Mouse (Mus musculus): ENCODE data around the gene Zbed6.

GRCm38 (mm10) chr1:133692195-133692594, 31.5 kb upstream of the Zbed6 start:
- no peak for TF ChIP-seq POLR2A (IDR thresholded peaks at IDR 0.05; ENCODE audit: insufficient read depth, low read depth, low read length)
- TF ChIP-seq EP300 (IDR thresholded peaks at IDR 0.05; ENCODE audit: insufficient read depth, low read depth, low read length): no peak
- TF ChIP-seq CTCF (IDR thresholded peaks at IDR 0.05): no peak

Measured in heart, adult 2 months (tissue).